Mouse (Mus musculus) gonadal fat pad, adult 2 months (tissue): ENCODE results near the gene Acvr1b. TPM values are rescaled to one million over a fixed set of nuclear protein-coding genes. Genes with fewer than 3 reads are reported as not detected.

Experiments used
- DNase-seq: peaks from one replicate; pipeline ENCODE4 v3.0.0-alpha.2; 2012; ENCODE audit warnings: low read depth
- polyA plus RNA-seq: library from polyadenylated mRNA; depleted of rRNA; stranded (reverse); fragments of >200 nt; gene quantifications from 2 replicates; pipeline ENCODE4 v1.2.3, GENCODE M21; 2012

Gene Acvr1b
- polyA plus RNA-seq, 1 experiment, result 32.7 TPM

- DNase-seq, result no peak
Measured at GRCm38 (mm10) chr15:101146100-101146965, 27.5 kb upstream of the Acvr1b start.

- DNase-seq, result no peak
Measured at GRCm38 (mm10) chr15:101147115-101147909, 26.6 kb upstream of the Acvr1b start.

GRCm38 (mm10) chr15:101147910-101148273 lies 26.0 kb upstream of the Acvr1b start:
- DNase-seq, result no peak

- no peak for DNase-seq
Measured at GRCm38 (mm10) chr15:101148604-101149003, 25.3 kb upstream of the Acvr1b start.

GRCm38 (mm10) chr15:101151409-101152261 lies 22.2 kb upstream of the Acvr1b start:
- no peak for DNase-seq

- DNase-seq, result no peak
Measured at GRCm38 (mm10) chr15:101154700-101155616, 18.9 kb upstream of the Acvr1b start.

GRCm38 (mm10) chr15:101160128-101160527 lies 13.7 kb upstream of the Acvr1b start:
- no peak for DNase-seq

- DNase-seq, result no peak
Measured at GRCm38 (mm10) chr15:101160591-101160990, 13.3 kb upstream of the Acvr1b start.

- DNase-seq, result no peak
Measured at GRCm38 (mm10) chr15:101161534-101161933, 12.3 kb upstream of the Acvr1b start.

- DNase-seq, result no peak
Measured at GRCm38 (mm10) chr15:101163056-101163458, 10.8 kb upstream of the Acvr1b start.

- no peak for DNase-seq
Measured at GRCm38 (mm10) chr15:101163854-101164253, 10.0 kb upstream of the Acvr1b start.

- DNase-seq, result no peak
Measured at GRCm38 (mm10) chr15:101164291-101164690, 9.6 kb upstream of the Acvr1b start.

GRCm38 (mm10) chr15:101165658-101166437 lies 8.0 kb upstream of the Acvr1b start:
- DNase-seq, result no peak

- no peak for DNase-seq
Measured at GRCm38 (mm10) chr15:101167553-101167952, 6.3 kb upstream of the Acvr1b start.

- DNase-seq, result no peak
Measured at GRCm38 (mm10) chr15:101169910-101170309, 4.0 kb upstream of the Acvr1b start.

- no peak for DNase-seq
Measured at GRCm38 (mm10) chr15:101170413-101170980, 3.4 kb upstream of the Acvr1b start.

- DNase-seq, result no peak
Measured at GRCm38 (mm10) chr15:101171272-101171671, 2.6 kb upstream of the Acvr1b start.

- no peak for DNase-seq
Measured at GRCm38 (mm10) chr15:101172016-101172415, 1.9 kb upstream of the Acvr1b start.

GRCm38 (mm10) chr15:101174294-101175130 lies 645 bp downstream of the Acvr1b start:
- no peak for DNase-seq
